Mouse (Mus musculus) hindbrain, embryonic 14.5 days (tissue): ENCODE results near the gene Vps41. TPM values are rescaled to one million over a fixed set of nuclear protein-coding genes. Genes with fewer than 3 reads are reported as not detected.

ENCODE experiments used
- ATAC-seq: fragments of 200-750 bp; cut with Nextera tagmentation; 2 replicates; pipeline ENCODE4 v1.8.0; 2017; ENCODE audit warnings: moderate number of reproducible peaks, mild to moderate bottlenecking, moderate TSS enrichment, moderate library complexity; ENCODE audit not compliant: low FRiP score
- DNase-seq: peaks from one replicate; pipeline ENCODE4 v3.0.0-alpha.2; 2015; ENCODE audit warnings: low spot score
- H3K27ac ChIP-seq: fragments of 300-500 bp; sonication (generic); 2 replicates; pipeline ENCODE4 v1.5.1; 2014; ENCODE audit warnings: mild to moderate bottlenecking, moderate library complexity
- H3K27me3 ChIP-seq: fragments of 300-500 bp; sonication (generic); 2 replicates; pipeline ENCODE4 v1.6.1; 2014; ENCODE audit warnings: mild to moderate bottlenecking, low read length, mixed read lengths; ENCODE audit not compliant: control insufficient read depth, insufficient read depth
- H3K36me3 ChIP-seq: fragments of 300-500 bp; sonication (generic); replicated peaks from 2 replicates; pipeline ENCODE4 v1.6.1; 2014; ENCODE audit not compliant: control insufficient read depth, insufficient read depth
- H3K4me1 ChIP-seq: fragments of 300-500 bp; sonication (generic); replicated peaks from 2 replicates; pipeline ENCODE4 v1.6.1; 2014; ENCODE audit warnings: antibody characterized with exemption, low read length, mixed read lengths; ENCODE audit not compliant: control insufficient read depth, insufficient read depth
- H3K4me2 ChIP-seq: fragments of 300-500 bp; sonication (generic); replicated peaks from 2 replicates; pipeline ENCODE4 v1.6.1; 2014; ENCODE audit warnings: mild to moderate bottlenecking, moderate library complexity
- H3K4me3 ChIP-seq: fragments of 300-500 bp; sonication (generic); replicated peaks from 2 replicates; pipeline ENCODE4 v1.5.1; 2014; ENCODE audit warnings: mild to moderate bottlenecking, low read length
- H3K9ac ChIP-seq: fragments of 300-500 bp; sonication (generic); 2 replicates; pipeline ENCODE4 v1.6.1; 2014
- H3K9me3 ChIP-seq: fragments of 300-500 bp; sonication (generic); 2 replicates; pipeline ENCODE4 v1.6.1; 2016; ENCODE audit warnings: low read length; ENCODE audit not compliant: control insufficient read depth
- WGBS: fragments of 180-500 bp; shearing (Covaris S2); extraction: QIAGEN DNeasy Blood & Tissue Kit; methylation state at CpG from one replicate; pipeline ENCODE4 v1.1.7; 2014; 5-methylcytosine and 5-hydroxymethylcytosine counted together
- polyA plus RNA-seq: library from polyadenylated mRNA; unstranded; fragments of >200 nt; fragmentation: Nextera tagmentation; extraction: Ambion mirVana; gene quantifications from 2 replicates; pipeline ENCODE4 v1.2.1, GENCODE M21; 2014

Vps41 gene
- polyA plus RNA-seq, 1 experiment from 2014 or later = 130 TPM

- H3K4me1 ChIP-seq = no peaks in the 10 kb centered on the region
- H3K4me3 ChIP-seq = no peak overlapping the region
- H3K27ac ChIP-seq = no peak overlapping the region
- no peak for ATAC-seq
- DNase-seq = no peak
- no peak overlapping the region for H3K4me2 ChIP-seq
- no peaks in the 10 kb centered on the region for H3K36me3 ChIP-seq
- H3K9me3 ChIP-seq = no peaks in the 10 kb centered on the region
- H3K27me3 ChIP-seq = no peaks in the 10 kb centered on the region
- 70% methylated on average over 7 of the region's 7 CpGs for WGBS
- H3K9ac ChIP-seq = no peak overlapping the region
Measured at GRCm38 (mm10) chr13:18875321-18875720, 158.2 kb downstream of the Vps41 start.

- ATAC-seq (peak; percentile 73; the same call in 1 of the 2 replicates), DNase-seq (no peak)
- no peaks in the 10 kb centered on the region for H3K27me3 ChIP-seq
- H3K27ac ChIP-seq = no peak overlapping the region
- H3K4me3 ChIP-seq = no peak overlapping the region
- no peak overlapping the region for H3K4me2 ChIP-seq
- H3K9me3 ChIP-seq = no peaks in the 10 kb centered on the region
- no peaks in the 10 kb centered on the region for H3K4me1 ChIP-seq
- no peak overlapping the region for H3K9ac ChIP-seq
- no peaks in the 10 kb centered on the region for H3K36me3 ChIP-seq
- 70% methylated on average over 9 of the region's 9 CpGs for WGBS
Measured at GRCm38 (mm10) chr13:18892910-18893309, 175.8 kb downstream of the Vps41 start.

DNA sequence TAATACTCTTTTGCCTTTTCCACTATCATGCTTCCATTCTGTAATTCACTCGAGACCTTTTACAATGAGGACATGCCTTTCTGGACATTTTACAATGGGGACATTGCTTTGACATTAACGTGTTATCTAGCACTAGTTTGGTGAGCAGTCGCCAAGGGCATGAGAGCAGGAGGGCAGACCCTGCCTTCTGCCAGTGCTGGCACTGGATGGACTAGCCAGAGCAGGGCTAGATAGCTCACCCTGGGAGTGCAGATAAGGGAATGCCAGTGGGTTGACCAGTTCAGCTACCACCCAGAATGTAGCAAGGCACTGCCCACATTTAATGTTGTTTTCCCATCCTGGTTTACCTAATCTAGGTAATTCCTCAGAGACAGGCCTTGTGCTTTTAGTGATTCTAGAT, 179.7 kb downstream of the Vps41 start:
- WGBS = 87% methylated on average over 3 of the region's 3 CpGs
- H3K27me3 ChIP-seq = no peaks in the 10 kb centered on the region
- H3K4me1 ChIP-seq = no peaks in the 10 kb centered on the region
- H3K9ac ChIP-seq = no peak overlapping the region
- H3K4me2 ChIP-seq = no peak overlapping the region
- H3K36me3 ChIP-seq = no peaks in the 10 kb centered on the region
- ATAC-seq (no peak), DNase-seq (no peak)
- no peaks in the 10 kb centered on the region for H3K9me3 ChIP-seq
- no peak overlapping the region for H3K4me3 ChIP-seq
- H3K27ac ChIP-seq = no peak overlapping the region

- DNase-seq (no peak), ATAC-seq (no peak)
- 93% methylated on average over 6 of the region's 6 CpGs for WGBS
- Histone ChIP-seq H3K4me1 (no peaks in the 10 kb centered on the region), H3K9me3 (no peaks in the 10 kb centered on the region), H3K4me3 (no peak overlapping the region), H3K27ac (no peak overlapping the region), H3K9ac (no peak overlapping the region), H3K27me3 (no peaks in the 10 kb centered on the region), H3K36me3 (no peaks in the 10 kb centered on the region), H3K4me2 (no peak overlapping the region)
Measured at GRCm38 (mm10) chr13:18903623-18904022, 186.5 kb downstream of the Vps41 start.

DNA sequence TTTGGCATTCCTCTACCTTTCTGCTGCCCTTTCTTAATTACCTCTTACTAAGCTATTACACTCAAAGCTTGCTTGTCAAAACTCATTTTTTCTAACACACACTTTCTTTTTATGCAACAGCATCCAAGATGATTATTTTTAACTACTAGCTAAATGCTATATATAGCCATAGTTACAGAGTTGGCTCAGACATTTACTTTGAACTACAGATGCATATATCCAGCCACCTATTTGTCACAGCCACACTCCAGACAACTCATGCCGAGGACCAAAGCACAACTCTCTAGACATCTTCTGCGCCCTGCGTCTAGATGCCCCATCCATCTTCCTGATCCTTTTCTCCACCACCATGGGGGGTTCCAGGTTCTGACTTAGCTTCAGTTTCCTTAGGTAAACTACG, 197.7 kb downstream of the Vps41 start:
- H3K36me3 ChIP-seq = no peaks in the 10 kb centered on the region
- DNase-seq = no peak
- no peaks in the 10 kb centered on the region for H3K4me1 ChIP-seq
- H3K9me3 ChIP-seq = no peaks in the 10 kb centered on the region
- no peak overlapping the region for H3K4me3 ChIP-seq
- H3K4me2 ChIP-seq = no peak overlapping the region
- H3K27ac ChIP-seq = no peak overlapping the region
- no peak overlapping the region for H3K9ac ChIP-seq
- WGBS = 72% methylated on average over 4 of the region's 4 CpGs
- ATAC-seq = no peak
- H3K27me3 ChIP-seq = no peaks in the 10 kb centered on the region

Other genes with a start within 250 kb of the Vps41 start
- 76.8 and 88.0 TPM in 2 replicates for gene Amph, start 230.9 kb downstream of the Vps41 start, polyA plus RNA-seq